Mouse (Mus musculus): ENCODE data around the gene Olfr432. TPM values are rescaled to one million over a fixed set of nuclear protein-coding genes. Genes with fewer than 3 reads are reported as not detected.
"Not testable (repeated sequence)": the region's sequence is repeated elsewhere in the genome, so short reads cannot be mapped to it uniquely, and the experiment has no call there.

The Olfr432 gene
- polyA plus RNA-seq, 1 experiment from 2014 or later = not detected

GRCm38 (mm10) chr1:174044431-174044830, 4.6 kb upstream of the Olfr432 start:
- Histone ChIP-seq H3K4me1 (ENCODE audit: control insufficient read depth, insufficient read depth, low read length) (no peaks in the 10 kb centered on the region), H3K9ac (replicated peaks; ENCODE audit: low read depth, low read length) (no peak overlapping the region), H3K36me3 (ENCODE audit: control insufficient read depth, insufficient read depth, low read length) (no peaks in the 10 kb centered on the region), H3K4me2 (replicated peaks; ENCODE audit: low read depth, low read length) (no peak overlapping the region), H3K4me3 (ENCODE audit: low read depth, low read length) (no peak overlapping the region), H3K27ac (ENCODE audit: low read length) (no peak overlapping the region), H3K27me3 (ENCODE audit: control insufficient read depth, insufficient read depth, low read length) (no peaks in the 10 kb centered on the region), H3K9me3 (ENCODE audit: control insufficient read depth, low read depth, low read length) (no peaks in the 10 kb centered on the region)
- no peak for ATAC-seq (ENCODE audit: insufficient number of reproducible peaks, insufficient read depth, low FRiP score, low read depth)
- 57% methylated on average over 2 of the region's 2 CpGs for WGBS

GRCm38 (mm10) chr1:174048227-174048626, 778 bp upstream of the Olfr432 start:
- not testable (repeated sequence) for H3K4me2 ChIP-seq (replicated peaks; ENCODE audit: low read depth, low read length); H3K36me3 ChIP-seq (ENCODE audit: control insufficient read depth, insufficient read depth, low read length); H3K4me1 ChIP-seq (ENCODE audit: control insufficient read depth, insufficient read depth, low read length); H3K27ac ChIP-seq (ENCODE audit: low read length); H3K9me3 ChIP-seq (ENCODE audit: control insufficient read depth, low read depth, low read length); ATAC-seq (ENCODE audit: insufficient number of reproducible peaks, insufficient read depth, low FRiP score, low read depth); H3K27me3 ChIP-seq (ENCODE audit: control insufficient read depth, insufficient read depth, low read length); H3K9ac ChIP-seq (replicated peaks; ENCODE audit: low read depth, low read length); H3K4me3 ChIP-seq (ENCODE audit: low read depth, low read length)
- WGBS = 62% methylated on average over 6 of the region's 6 CpGs

- not testable (repeated sequence) for H3K27me3 ChIP-seq (ENCODE audit: control insufficient read depth, insufficient read depth, low read length); H3K36me3 ChIP-seq (ENCODE audit: control insufficient read depth, insufficient read depth, low read length); H3K4me1 ChIP-seq (ENCODE audit: control insufficient read depth, insufficient read depth, low read length); H3K4me2 ChIP-seq (replicated peaks; ENCODE audit: low read depth, low read length); H3K27ac ChIP-seq (ENCODE audit: low read length); ATAC-seq (ENCODE audit: insufficient number of reproducible peaks, insufficient read depth, low FRiP score, low read depth); H3K9me3 ChIP-seq (ENCODE audit: control insufficient read depth, low read depth, low read length); H3K4me3 ChIP-seq (ENCODE audit: low read depth, low read length); H3K9ac ChIP-seq (replicated peaks; ENCODE audit: low read depth, low read length)
- WGBS = 57% methylated on average over 4 of the region's 4 CpGs
Measured at GRCm38 (mm10) chr1:174049357-174049756, 352 bp downstream of the Olfr432 start.

- Histone ChIP-seq H3K27me3 (ENCODE audit: control insufficient read depth, insufficient read depth, low read length) (no peaks in the 10 kb centered on the region), H3K4me3 (ENCODE audit: low read depth, low read length) (no peak overlapping the region), H3K27ac (ENCODE audit: low read length) (no peak overlapping the region), H3K36me3 (ENCODE audit: control insufficient read depth, insufficient read depth, low read length) (no peaks in the 10 kb centered on the region), H3K4me1 (ENCODE audit: control insufficient read depth, insufficient read depth, low read length) (no peaks in the 10 kb centered on the region), H3K9me3 (ENCODE audit: control insufficient read depth, low read depth, low read length) (no peaks in the 10 kb centered on the region), H3K4me2 (replicated peaks; ENCODE audit: low read depth, low read length) (no peak overlapping the region), H3K9ac (replicated peaks; ENCODE audit: low read depth, low read length) (no peak overlapping the region)
- WGBS = 83% methylated on average over 4 of the region's 4 CpGs
- ATAC-seq (ENCODE audit: insufficient number of reproducible peaks, insufficient read depth, low FRiP score, low read depth) = no peak
Measured at GRCm38 (mm10) chr1:174050532-174050931, 1.5 kb downstream of the Olfr432 start.

- Histone ChIP-seq H3K9me3 (ENCODE audit: control insufficient read depth, low read depth, low read length) (no peaks in the 10 kb centered on the region), H3K4me3 (ENCODE audit: low read depth, low read length) (no peak overlapping the region), H3K36me3 (ENCODE audit: control insufficient read depth, insufficient read depth, low read length) (no peaks in the 10 kb centered on the region), H3K4me1 (ENCODE audit: control insufficient read depth, insufficient read depth, low read length) (no peaks in the 10 kb centered on the region), H3K27me3 (ENCODE audit: control insufficient read depth, insufficient read depth, low read length) (no peaks in the 10 kb centered on the region), H3K27ac (ENCODE audit: low read length) (no peak overlapping the region), H3K9ac (replicated peaks; ENCODE audit: low read depth, low read length) (no peak overlapping the region), H3K4me2 (replicated peaks; ENCODE audit: low read depth, low read length) (no peak overlapping the region)
- ATAC-seq (ENCODE audit: insufficient number of reproducible peaks, insufficient read depth, low FRiP score, low read depth) = no peak
- WGBS = 80% methylated on average over 4 of the region's 4 CpGs
Measured at GRCm38 (mm10) chr1:174051515-174051914, 2.5 kb downstream of the Olfr432 start.

GRCm38 (mm10) chr1:174051931-174052536, 3.0 kb downstream of the Olfr432 start:
- H3K27me3 ChIP-seq (ENCODE audit: control insufficient read depth, insufficient read depth, low read length) = no peaks in the 10 kb centered on the region
- no peaks in the 10 kb centered on the region for H3K36me3 ChIP-seq (ENCODE audit: control insufficient read depth, insufficient read depth, low read length)
- H3K9ac ChIP-seq (replicated peaks; ENCODE audit: low read depth, low read length) = no peak overlapping the region
- H3K9me3 ChIP-seq (ENCODE audit: control insufficient read depth, low read depth, low read length) = no peaks in the 10 kb centered on the region
- H3K4me3 ChIP-seq (ENCODE audit: low read depth, low read length) = no peak overlapping the region
- no peaks in the 10 kb centered on the region for H3K4me1 ChIP-seq (ENCODE audit: control insufficient read depth, insufficient read depth, low read length)
- 83% methylated on average over 5 of the region's 5 CpGs for WGBS
- ATAC-seq (ENCODE audit: insufficient number of reproducible peaks, insufficient read depth, low FRiP score, low read depth) = no peak
- no peak overlapping the region for H3K4me2 ChIP-seq (replicated peaks; ENCODE audit: low read depth, low read length)
- no peak overlapping the region for H3K27ac ChIP-seq (ENCODE audit: low read length)

- Histone ChIP-seq H3K9me3 (ENCODE audit: control insufficient read depth, low read depth, low read length) (no peaks in the 10 kb centered on the region), H3K27ac (ENCODE audit: low read length) (no peak overlapping the region), H3K4me1 (ENCODE audit: control insufficient read depth, insufficient read depth, low read length) (no peaks in the 10 kb centered on the region), H3K4me3 (ENCODE audit: low read depth, low read length) (no peak overlapping the region), H3K36me3 (ENCODE audit: control insufficient read depth, insufficient read depth, low read length) (no peaks in the 10 kb centered on the region), H3K27me3 (ENCODE audit: control insufficient read depth, insufficient read depth, low read length) (no peaks in the 10 kb centered on the region), H3K4me2 (replicated peaks; ENCODE audit: low read depth, low read length) (no peak overlapping the region), H3K9ac (replicated peaks; ENCODE audit: low read depth, low read length) (no peak overlapping the region)
- no peak for ATAC-seq (ENCODE audit: insufficient number of reproducible peaks, insufficient read depth, low FRiP score, low read depth)
- 81% methylated on average over 3 of the region's 3 CpGs for WGBS
Measured at GRCm38 (mm10) chr1:174052981-174053380, 4.0 kb downstream of the Olfr432 start.

- ATAC-seq (ENCODE audit: insufficient number of reproducible peaks, insufficient read depth, low FRiP score, low read depth) = no peak
- no peak overlapping the region for H3K4me3 ChIP-seq (ENCODE audit: low read depth, low read length)
- no peaks in the 10 kb centered on the region for H3K27me3 ChIP-seq (ENCODE audit: control insufficient read depth, insufficient read depth, low read length)
- H3K9me3 ChIP-seq (ENCODE audit: control insufficient read depth, low read depth, low read length) = no peaks in the 10 kb centered on the region
- H3K4me1 ChIP-seq (ENCODE audit: control insufficient read depth, insufficient read depth, low read length) = no peaks in the 10 kb centered on the region
- H3K4me2 ChIP-seq (replicated peaks; ENCODE audit: low read depth, low read length) = no peak overlapping the region
- WGBS = 72% methylated on average over 2 of the region's 2 CpGs
- no peak overlapping the region for H3K27ac ChIP-seq (ENCODE audit: low read length)
- H3K36me3 ChIP-seq (ENCODE audit: control insufficient read depth, insufficient read depth, low read length) = no peaks in the 10 kb centered on the region
- H3K9ac ChIP-seq (replicated peaks; ENCODE audit: low read depth, low read length) = no peak overlapping the region
Measured at GRCm38 (mm10) chr1:174055248-174055647, 6.2 kb downstream of the Olfr432 start.

GRCm38 (mm10) chr1:174066305-174066704, 17.3 kb downstream of the Olfr432 start, which contains the start of gene Olfr430:
Olfr430 (plus strand) TSS chr1:174066605.
- no peaks in the 10 kb centered on the region for H3K27me3 ChIP-seq (ENCODE audit: control insufficient read depth, insufficient read depth, low read length)
- no peak within 1 kb of the TSS for H3K4me3 ChIP-seq (ENCODE audit: low read depth, low read length)
- 90% methylated on average over 3 of the region's 3 CpGs for WGBS
- H3K36me3 ChIP-seq (ENCODE audit: control insufficient read depth, insufficient read depth, low read length) = no peaks in the 10 kb centered on the region
- no peak within 1 kb of the TSS for H3K27ac ChIP-seq (ENCODE audit: low read length)
- no peaks in the 10 kb centered on the region for H3K9me3 ChIP-seq (ENCODE audit: control insufficient read depth, low read depth, low read length)
- H3K4me2 ChIP-seq (replicated peaks; ENCODE audit: low read depth, low read length) = no peak within 1 kb of the TSS
- H3K9ac ChIP-seq (replicated peaks; ENCODE audit: low read depth, low read length) = no peak within 1 kb of the TSS
- no peaks in the 10 kb centered on the region for H3K4me1 ChIP-seq (ENCODE audit: control insufficient read depth, insufficient read depth, low read length)
- no peak for ATAC-seq (ENCODE audit: insufficient number of reproducible peaks, insufficient read depth, low FRiP score, low read depth)
